Mouse (Mus musculus) fat pad, adult 2 months (tissue): ENCODE measurements around the gene Tmem235.
"Not testable (repeated sequence)": the region's sequence is repeated elsewhere in the genome, so short reads cannot be mapped to it uniquely, and the experiment has no call there.

Experiments used
- DNase-seq: peaks from one replicate; pipeline ENCODE4 v3.0.0-alpha.2; 2011; ENCODE audit warnings: low read depth, low spot score; ENCODE audit errors: extremely low read depth

The Tmem235 gene

GRCm38 (mm10) chr11:117832086-117832969 is 28.2 kb upstream of the Tmem235 start:
- DNase-seq: no peak

- DNase-seq: not testable (repeated sequence)
These were observed 27.0 kb upstream of the Tmem235 start for GRCm38 (mm10) chr11:117833509-117833908.

- DNase-seq: no peak
These were observed 26.5 kb upstream of the Tmem235 start for GRCm38 (mm10) chr11:117834086-117834485.

DNA sequence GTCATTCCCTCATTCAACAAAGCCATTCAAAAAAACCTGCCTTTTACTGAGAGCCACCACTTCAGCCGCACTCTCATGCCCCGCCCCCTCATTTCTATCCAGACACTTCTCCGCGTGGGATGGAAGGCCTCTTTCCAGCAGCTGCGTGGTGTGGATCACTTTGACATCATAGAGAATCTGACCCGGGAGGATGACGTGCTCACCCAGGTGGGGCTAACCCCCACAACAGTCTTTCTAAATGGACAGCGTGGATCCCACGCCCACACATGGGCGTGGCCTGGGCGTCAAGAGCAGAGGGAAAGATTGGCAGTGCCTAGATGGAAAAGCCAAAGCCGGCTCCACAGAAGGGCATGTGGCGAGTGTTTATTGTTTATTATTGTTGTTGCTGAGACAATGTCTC is 24.2 kb upstream of the Tmem235 start:
- DNase-seq: no peak

DNA sequence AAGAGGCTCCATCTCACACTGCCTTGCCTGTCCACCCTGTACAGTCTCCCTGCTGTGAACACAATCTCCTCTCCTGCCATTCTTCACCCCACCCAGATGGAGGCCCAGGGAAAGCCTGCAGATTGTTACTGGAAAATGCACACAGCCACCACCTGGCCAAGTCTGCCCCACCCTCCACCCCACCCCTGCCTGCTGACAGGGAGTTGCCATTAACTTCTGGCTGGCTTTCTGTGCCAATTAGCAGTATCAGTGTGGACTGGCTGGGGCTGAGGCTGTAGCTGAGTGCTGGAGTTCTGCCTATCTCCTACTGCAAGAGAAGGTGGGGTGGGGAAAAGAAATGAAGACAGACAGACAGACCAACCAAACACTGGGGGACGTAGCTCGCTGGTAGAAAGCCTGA is 22.0 kb upstream of the Tmem235 start:
- no peak for DNase-seq

GRCm38 (mm10) chr11:117839021-117839420 is 21.5 kb upstream of the Tmem235 start:
- no peak for DNase-seq

- no peak for DNase-seq
These were observed 19.6 kb upstream of the Tmem235 start for GRCm38 (mm10) chr11:117840910-117841309.

- no peak for DNase-seq
These were observed 17.1 kb upstream of the Tmem235 start for GRCm38 (mm10) chr11:117843434-117843833.

DNA sequence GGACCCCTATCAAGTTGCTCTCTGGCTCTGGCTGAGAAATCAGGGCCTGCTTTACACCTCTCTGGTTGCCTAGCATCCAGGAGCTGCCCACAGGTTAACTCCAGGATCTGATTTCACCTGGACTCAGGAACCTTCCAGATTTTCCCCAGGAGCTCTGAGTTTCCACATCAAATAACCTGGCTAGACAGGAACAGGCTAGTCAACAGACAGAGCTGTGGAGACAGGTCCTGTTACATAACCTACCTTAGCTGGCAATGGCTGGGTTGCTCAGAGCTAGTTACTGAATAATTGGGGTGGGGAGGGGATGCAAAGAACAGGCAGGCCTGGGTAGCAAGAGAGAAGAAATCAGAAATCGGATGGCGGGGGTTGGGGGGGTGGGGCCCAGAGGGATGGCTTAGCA is 15.6 kb upstream of the Tmem235 start:
- peak; percentile 94 for DNase-seq

- no peak for DNase-seq
These were observed 14.9 kb upstream of the Tmem235 start for GRCm38 (mm10) chr11:117845651-117846050.

GRCm38 (mm10) chr11:117846640-117847039 is 13.9 kb upstream of the Tmem235 start:
- no peak for DNase-seq

GRCm38 (mm10) chr11:117847593-117848215 is 12.8 kb upstream of the Tmem235 start:
- peak; percentile 74 for DNase-seq

- no peak for DNase-seq
These were observed 12.1 kb upstream of the Tmem235 start for GRCm38 (mm10) chr11:117848271-117848984.

DNA sequence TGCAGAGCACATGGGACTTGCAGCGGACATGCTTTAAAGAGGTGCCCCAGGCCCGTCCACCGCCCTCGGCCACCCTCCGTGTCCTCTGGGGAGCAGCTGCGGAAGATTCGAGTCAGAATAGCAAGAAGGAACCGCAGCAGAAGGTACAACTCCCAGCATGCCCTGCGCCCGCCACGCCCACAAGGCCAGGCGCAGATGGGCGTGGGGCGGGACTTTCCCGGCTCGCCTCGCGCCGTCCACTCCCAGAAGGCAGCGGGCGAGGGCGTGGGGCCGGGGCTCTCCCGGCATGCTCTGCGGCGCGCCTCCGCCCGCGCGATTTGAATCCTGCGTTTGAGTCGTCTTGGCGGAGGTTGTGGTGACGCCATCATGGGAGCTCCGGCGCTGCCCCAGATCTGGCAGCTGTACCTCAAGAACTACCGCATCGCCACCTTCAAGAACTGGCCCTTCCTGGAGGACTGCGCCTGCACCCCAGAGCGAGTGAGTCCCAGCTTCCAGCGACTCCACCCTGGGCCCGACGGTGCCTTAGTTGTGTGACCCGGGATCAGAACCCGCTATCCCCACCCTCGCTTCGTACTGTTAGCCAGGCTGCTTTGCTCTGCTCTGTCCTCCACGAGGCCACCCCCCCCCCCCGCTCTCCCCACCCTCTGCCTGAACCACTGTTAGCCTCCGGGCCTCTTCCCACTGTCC is 11.4 kb upstream of the Tmem235 start, which contains the start of gene Birc5:
Gene Birc5, plus strand, starts transcription at position 267 of the 687 bp plus-strand sequence.
- no peak for DNase-seq

DNA sequence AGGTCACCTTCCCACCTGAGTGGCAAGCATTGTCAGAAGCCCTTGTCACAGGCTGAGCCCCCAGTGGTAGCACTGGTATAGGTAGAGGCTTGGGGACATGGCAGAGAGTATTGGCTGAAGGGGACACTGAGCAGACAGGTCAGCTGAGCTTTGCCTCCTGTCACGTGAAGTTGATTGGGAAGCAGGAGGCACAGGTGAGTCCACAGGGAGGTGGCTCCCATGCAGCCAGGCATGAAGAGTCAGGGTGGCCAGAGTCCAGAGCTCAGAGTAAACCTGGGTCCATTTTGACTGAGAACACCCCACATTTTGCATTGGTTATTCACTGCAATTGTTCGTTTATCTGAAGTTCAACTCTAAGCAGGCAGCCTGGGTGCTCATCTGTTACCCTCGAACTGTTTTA is 7.7 kb upstream of the Tmem235 start:
- DNase-seq: no peak

DNA sequence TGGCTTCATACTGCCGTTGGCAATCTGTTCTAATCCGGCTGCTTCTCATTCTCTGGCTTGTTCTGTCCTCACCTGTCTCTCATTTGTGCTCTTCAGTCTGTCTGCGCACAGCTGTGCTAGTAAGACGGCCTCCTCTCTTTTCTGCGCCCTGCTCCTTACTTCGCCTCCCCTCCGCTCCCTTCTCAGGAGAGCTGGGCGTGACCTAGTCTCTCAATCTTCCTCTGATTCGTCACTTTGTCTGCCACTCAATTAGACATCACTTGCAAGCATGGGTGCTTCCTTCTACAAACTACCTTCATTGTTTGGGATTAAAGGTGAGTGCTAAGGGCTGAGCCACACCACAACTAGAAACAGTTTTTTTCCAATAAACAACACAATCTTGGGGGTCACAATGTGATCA is 6.3 kb upstream of the Tmem235 start:
- DNase-seq: no peak

GRCm38 (mm10) chr11:117855360-117855759 is 5.2 kb upstream of the Tmem235 start:
- no peak for DNase-seq

- no peak for DNase-seq
These were observed 4.6 kb upstream of the Tmem235 start for GRCm38 (mm10) chr11:117855975-117856374.

DNA sequence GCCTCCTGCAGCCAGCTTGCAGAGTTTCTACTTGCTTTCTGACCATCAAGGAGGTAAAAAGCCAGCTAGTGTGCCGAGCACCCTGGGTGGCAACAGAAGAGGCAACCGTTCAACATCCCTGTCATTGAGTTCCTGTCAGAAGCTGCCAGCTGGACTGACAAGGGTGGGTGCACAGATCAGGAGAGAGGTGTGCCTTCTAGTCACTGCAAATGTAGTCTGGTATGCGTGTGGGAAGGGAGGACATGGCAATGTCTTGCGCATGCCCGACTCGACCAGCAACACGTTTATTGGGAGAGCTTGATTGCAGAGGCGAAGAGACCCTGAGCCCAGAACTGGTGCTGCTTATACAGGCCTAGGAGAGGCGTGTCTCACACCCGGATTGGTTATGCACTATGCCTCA is 3.1 kb upstream of the Tmem235 start:
- DNase-seq: no peak

- no peak for DNase-seq
These were observed 2.2 kb upstream of the Tmem235 start for GRCm38 (mm10) chr11:117858392-117858791.
